Mouse (Mus musculus): ENCODE results near the gene Minar1. TPM values are rescaled to one million over a fixed set of nuclear protein-coding genes. Genes with fewer than 3 reads are reported as not detected.

The Minar1 gene
- polyA plus RNA-seq, 2 experiments: not detected

DNA sequence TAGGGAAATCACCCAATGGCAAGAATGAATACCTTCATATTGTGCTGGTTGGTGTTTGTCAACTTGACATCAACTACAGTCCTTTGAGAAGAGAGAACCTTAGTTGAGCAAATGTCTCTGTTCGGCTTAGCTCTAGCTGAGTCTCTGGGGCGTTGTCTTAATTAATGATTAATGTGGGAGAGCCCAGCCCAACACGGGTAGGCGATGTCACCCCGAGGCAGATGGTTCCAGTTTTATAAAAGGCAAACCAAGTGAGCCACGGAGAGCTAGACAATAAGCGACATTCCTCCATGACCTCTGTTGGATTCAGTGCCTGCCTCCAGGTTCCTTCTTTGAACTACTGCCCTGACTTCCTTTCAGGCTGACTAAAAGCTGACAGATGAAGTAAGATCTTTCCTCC lies 15.6 kb downstream of the Minar1 start:
- Histone ChIP-seq H3K27ac (no peak overlapping the region), H3K4me3 (ENCODE audit: insufficient read depth in 1 of 2, low read depth in 2 of 2, low read length in 2 of 2) (no peak overlapping the region), H3K27me3 (ENCODE audit: control insufficient read depth, insufficient read depth, low read length) (no peaks in the 10 kb centered on the region), H3K9ac (replicated peaks) (no peak overlapping the region), H3K4me1 (replicated peaks; ENCODE audit: control insufficient read depth in 2 of 2, insufficient read depth in 2 of 2, low read length in 1 of 2) (no peaks in the 10 kb centered on the region), H3K36me3 (replicated peaks; ENCODE audit: control insufficient read depth, insufficient read depth, low read depth) (no peaks in the 10 kb centered on the region), H3K4me2 (ENCODE audit: low read depth) (no peak overlapping the region), H3K9me3 (ENCODE audit: control insufficient read depth, low read length) (no peaks in the 10 kb centered on the region)
- DNase-seq (ENCODE audit: low read depth in 3 of 3, low spot score in 3 of 3): no peak
- no peak for TF ChIP-seq CTCF (IDR thresholded peaks at IDR 0.05; ENCODE audit: low read depth)
- no peak for TF ChIP-seq EP300 (IDR thresholded peaks at IDR 0.05; ENCODE audit: low read depth)
- WGBS (ENCODE audit: insufficient replicate concordance): 62% methylated on average over 7 of the region's 7 CpGs
- no peak for ATAC-seq (ENCODE audit: insufficient read depth)

DNA sequence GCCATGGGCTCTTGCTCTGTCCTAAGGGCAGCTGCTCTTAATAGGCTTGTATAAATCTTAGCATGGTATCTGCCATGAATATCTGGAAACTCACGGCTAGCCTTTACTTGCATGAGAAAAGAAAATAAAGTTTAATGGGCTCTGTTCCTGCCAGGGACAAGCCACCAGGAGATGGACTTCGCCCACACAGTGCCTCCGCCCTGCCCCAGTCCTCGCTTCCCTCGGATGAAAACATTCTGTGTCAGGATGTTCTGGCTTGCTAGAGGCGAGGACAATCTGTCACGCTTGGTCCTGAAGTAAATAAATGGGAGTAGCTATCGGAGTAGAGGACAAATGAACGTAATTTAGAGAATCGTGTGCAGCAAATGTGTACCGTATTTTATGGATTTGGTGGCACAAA lies 16.7 kb downstream of the Minar1 start:
- Histone ChIP-seq H3K9ac (replicated peaks) (no peak overlapping the region), H3K9me3 (ENCODE audit: control insufficient read depth, low read length) (no peaks in the 10 kb centered on the region), H3K36me3 (replicated peaks; ENCODE audit: control insufficient read depth, insufficient read depth, low read depth) (no peaks in the 10 kb centered on the region), H3K27me3 (ENCODE audit: control insufficient read depth, insufficient read depth, low read length) (no peaks in the 10 kb centered on the region), H3K4me2 (ENCODE audit: low read depth) (no peak overlapping the region), H3K4me1 (replicated peaks; ENCODE audit: control insufficient read depth in 2 of 2, insufficient read depth in 2 of 2, low read length in 1 of 2) (no peaks in the 10 kb centered on the region), H3K4me3 (ENCODE audit: insufficient read depth in 1 of 2, low read depth in 2 of 2, low read length in 2 of 2) (no peak overlapping the region), H3K27ac (no peak overlapping the region)
- TF ChIP-seq CTCF (IDR thresholded peaks at IDR 0.05; ENCODE audit: low read depth) (no peak), EP300 (IDR thresholded peaks at IDR 0.05; ENCODE audit: low read depth) (no peak)
- 62% methylated on average over 11 of the region's 11 CpGs for WGBS (ENCODE audit: insufficient replicate concordance)
- no peak for DNase-seq (ENCODE audit: low read depth in 3 of 3, low spot score in 3 of 3)
- no peak for ATAC-seq (ENCODE audit: insufficient read depth)

DNA sequence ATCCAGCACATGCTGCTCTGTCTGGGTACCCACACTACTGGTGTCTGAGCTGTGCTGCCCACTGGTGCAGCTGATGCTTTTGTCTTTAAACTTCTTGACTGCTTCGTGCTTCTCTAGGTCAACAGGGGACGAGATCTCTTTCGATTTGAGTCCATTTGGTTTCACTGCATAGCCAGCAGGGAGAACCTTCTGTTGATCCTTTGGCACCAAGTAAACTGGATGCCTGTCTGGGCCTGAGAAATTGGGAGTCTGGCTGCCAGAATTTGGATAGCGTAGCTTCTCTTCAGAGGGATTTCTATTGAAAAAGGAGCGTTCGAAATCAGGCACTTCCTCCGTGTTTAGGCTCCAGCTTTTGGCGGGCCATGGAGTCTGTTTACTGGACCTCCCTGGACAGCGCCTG lies 21.0 kb downstream of the Minar1 start:
- no peak overlapping the region for H3K4me2 ChIP-seq (ENCODE audit: low read depth)
- H3K27me3 ChIP-seq (ENCODE audit: control insufficient read depth, insufficient read depth, low read length): no peaks in the 10 kb centered on the region
- TF ChIP-seq CTCF (IDR thresholded peaks at IDR 0.05; ENCODE audit: low read depth): no peak
- no peak for TF ChIP-seq EP300 (IDR thresholded peaks at IDR 0.05; ENCODE audit: low read depth)
- no peaks in the 10 kb centered on the region for H3K9me3 ChIP-seq (ENCODE audit: control insufficient read depth, low read length)
- H3K27ac ChIP-seq: no peak overlapping the region
- no peak overlapping the region for H3K4me3 ChIP-seq (ENCODE audit: insufficient read depth in 1 of 2, low read depth in 2 of 2, low read length in 2 of 2)
- DNase-seq (ENCODE audit: low read depth in 3 of 3, low spot score in 3 of 3): no peak
- no peak overlapping the region for H3K9ac ChIP-seq (replicated peaks)
- no peaks in the 10 kb centered on the region for H3K36me3 ChIP-seq (replicated peaks; ENCODE audit: control insufficient read depth, insufficient read depth, low read depth)
- 80% methylated on average over 9 of the region's 9 CpGs for WGBS (ENCODE audit: insufficient replicate concordance)
- no peak for ATAC-seq (ENCODE audit: insufficient read depth)
- H3K4me1 ChIP-seq (replicated peaks; ENCODE audit: control insufficient read depth in 2 of 2, insufficient read depth in 2 of 2, low read length in 1 of 2): no peaks in the 10 kb centered on the region

DNA sequence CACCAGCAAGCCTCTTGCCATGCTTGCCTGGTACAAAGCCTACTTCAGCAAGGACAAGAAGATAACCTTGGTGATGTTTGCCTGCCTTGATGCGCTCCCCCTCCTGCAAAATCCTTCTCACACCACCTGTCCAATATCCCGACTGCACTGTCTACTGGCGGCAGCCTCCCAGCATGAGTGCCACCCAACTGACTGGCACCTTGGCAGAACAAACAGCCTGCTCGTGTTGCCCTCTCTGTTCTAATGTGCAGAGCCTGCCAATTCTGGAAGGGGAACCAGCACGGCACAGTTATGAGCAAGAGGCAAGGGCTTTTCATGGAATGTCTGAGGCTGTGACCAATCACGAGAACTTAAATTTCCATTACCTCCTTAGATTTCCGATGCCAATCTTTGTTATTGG lies 22.2 kb downstream of the Minar1 start:
- H3K27ac ChIP-seq: no peak overlapping the region
- WGBS (ENCODE audit: insufficient replicate concordance): 76% methylated on average over 7 of the region's 7 CpGs
- DNase-seq (ENCODE audit: low read depth in 3 of 3, low spot score in 3 of 3) (no peak), ATAC-seq (ENCODE audit: insufficient read depth) (no peak)
- no peaks in the 10 kb centered on the region for H3K36me3 ChIP-seq (replicated peaks; ENCODE audit: control insufficient read depth, insufficient read depth, low read depth)
- H3K9me3 ChIP-seq (ENCODE audit: control insufficient read depth, low read length): no peaks in the 10 kb centered on the region
- H3K27me3 ChIP-seq (ENCODE audit: control insufficient read depth, insufficient read depth, low read length): no peaks in the 10 kb centered on the region
- no peak overlapping the region for H3K4me2 ChIP-seq (ENCODE audit: low read depth)
- TF ChIP-seq CTCF (IDR thresholded peaks at IDR 0.05; ENCODE audit: low read depth) (no peak), EP300 (IDR thresholded peaks at IDR 0.05; ENCODE audit: low read depth) (no peak)
- H3K4me1 ChIP-seq (replicated peaks; ENCODE audit: control insufficient read depth in 2 of 2, insufficient read depth in 2 of 2, low read length in 1 of 2): no peaks in the 10 kb centered on the region
- H3K4me3 ChIP-seq (ENCODE audit: insufficient read depth in 1 of 2, low read depth in 2 of 2, low read length in 2 of 2): no peak overlapping the region
- no peak overlapping the region for H3K9ac ChIP-seq (replicated peaks)

DNA sequence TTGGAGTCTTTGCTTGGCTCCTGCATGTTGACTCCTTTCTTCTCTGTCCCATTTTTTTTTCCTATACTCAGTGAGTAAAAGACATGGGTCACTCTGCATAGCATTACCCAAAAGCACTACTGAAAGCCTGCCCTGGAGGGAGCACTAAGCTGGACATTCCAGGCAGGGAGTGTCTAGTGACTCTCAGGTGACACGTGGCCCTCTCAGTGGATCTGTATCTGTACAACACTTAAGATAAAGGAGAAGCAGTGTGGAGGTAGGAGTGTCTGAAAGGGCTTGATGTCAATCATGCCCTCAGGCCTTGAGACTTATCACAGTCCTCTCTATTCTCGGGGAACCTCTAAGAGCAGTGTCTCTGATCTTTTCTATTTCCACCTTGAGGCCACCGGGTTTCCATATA lies 25.9 kb downstream of the Minar1 start:
- DNase-seq (ENCODE audit: low read depth in 3 of 3, low spot score in 3 of 3) (no peak), ATAC-seq (ENCODE audit: insufficient read depth) (no peak)
- TF ChIP-seq CTCF (IDR thresholded peaks at IDR 0.05; ENCODE audit: low read depth): no peak
- no peak for TF ChIP-seq EP300 (IDR thresholded peaks at IDR 0.05; ENCODE audit: low read depth)
- Histone ChIP-seq H3K4me2 (ENCODE audit: low read depth) (no peak overlapping the region), H3K4me3 (ENCODE audit: insufficient read depth in 1 of 2, low read depth in 2 of 2, low read length in 2 of 2) (no peak overlapping the region), H3K36me3 (replicated peaks; ENCODE audit: control insufficient read depth, insufficient read depth, low read depth) (no peaks in the 10 kb centered on the region), H3K4me1 (replicated peaks; ENCODE audit: control insufficient read depth in 2 of 2, insufficient read depth in 2 of 2, low read length in 1 of 2) (no peaks in the 10 kb centered on the region), H3K9ac (replicated peaks) (no peak overlapping the region), H3K27ac (no peak overlapping the region), H3K27me3 (ENCODE audit: control insufficient read depth, insufficient read depth, low read length) (no peaks in the 10 kb centered on the region), H3K9me3 (ENCODE audit: control insufficient read depth, low read length) (no peaks in the 10 kb centered on the region)
- 53% methylated on average over 3 of the region's 3 CpGs for WGBS (ENCODE audit: insufficient replicate concordance)
